Mouse (Mus musculus): Measurements from ENCODE around the gene Irgm2. TPM values are rescaled to one million over a fixed set of nuclear protein-coding genes. Genes with fewer than 3 reads are reported as not detected.

The Irgm2 gene
- polyA plus RNA-seq, 1 experiment from 2014 or later, result 0.57 TPM

Other genes starting within 250 kb of the Irgm2 start
- gene Larp1, start 190.6 kb upstream of the Irgm2 start, polyA plus RNA-seq (2016; fragmentation: Nextera tagmentation; extraction: Ambion mirVana), result 13.0 and 15.3 TPM in 2 replicates
- gene Gm12248, start 106.5 kb upstream of the Irgm2 start, polyA plus RNA-seq (2016; fragmentation: Nextera tagmentation; extraction: Ambion mirVana), result not detected in 2 replicates
- gene Cnot8, start 95.5 kb upstream of the Irgm2 start, polyA plus RNA-seq (2016; fragmentation: Nextera tagmentation; extraction: Ambion mirVana), result 103 and 112 TPM in 2 replicates
- gene Gemin5, start 31.1 kb upstream of the Irgm2 start, polyA plus RNA-seq (2016; fragmentation: Nextera tagmentation; extraction: Ambion mirVana), result 27.1 and 31.4 TPM in 2 replicates
- 141 and 142 TPM in 2 replicates for gene Mrpl22, start 28.0 kb upstream of the Irgm2 start, polyA plus RNA-seq (2016; fragmentation: Nextera tagmentation; extraction: Ambion mirVana)
- 1.0 and 2.0 TPM in 2 replicates for gene Igtp, start 62 bp upstream of the Irgm2 start, polyA plus RNA-seq (2016; fragmentation: Nextera tagmentation; extraction: Ambion mirVana)
- gene 4930438A08Rik, start 75.2 kb downstream of the Irgm2 start, polyA plus RNA-seq (2016; fragmentation: Nextera tagmentation; extraction: Ambion mirVana), result not detected in 2 replicates
- gene Zfp692, start 107.5 kb downstream of the Irgm2 start, polyA plus RNA-seq (2016; fragmentation: Nextera tagmentation; extraction: Ambion mirVana), result 25.9 and 26.8 TPM in 2 replicates
- 25.1 and 29.2 TPM in 2 replicates for gene Zfp672, start 130.7 kb downstream of the Irgm2 start, polyA plus RNA-seq (2016; fragmentation: Nextera tagmentation; extraction: Ambion mirVana)
- 46.3 and 53.4 TPM in 2 replicates for gene Sh3bp5l, start 131.1 kb downstream of the Irgm2 start, polyA plus RNA-seq (2016; fragmentation: Nextera tagmentation; extraction: Ambion mirVana)
- gene Lypd8, start 179.4 kb downstream of the Irgm2 start, polyA plus RNA-seq (2016; fragmentation: Nextera tagmentation; extraction: Ambion mirVana), result not detected in 2 replicates
- not detected in 2 replicates for gene 1810065E05Rik, start 221.5 kb downstream of the Irgm2 start, polyA plus RNA-seq (2016; fragmentation: Nextera tagmentation; extraction: Ambion mirVana)
- gene Gm12253, start 232.9 kb downstream of the Irgm2 start, polyA plus RNA-seq (2016; fragmentation: Nextera tagmentation; extraction: Ambion mirVana), result not detected in 2 replicates

All from midbrain, embryonic 10.5 days (tissue).